Mouse (Mus musculus) intestine, embryonic 16.5 days (tissue): ENCODE data around the gene Prss28. TPM values are rescaled to one million over a fixed set of nuclear protein-coding genes. Genes with fewer than 3 reads are reported as not detected.
A peak's percentile ranks its signal among the peaks of the same experiment; 100 is the strongest.

Experiments
- ATAC-seq: fragments of 200-750 bp; cut with Nextera tagmentation; 2 replicates; pipeline ENCODE4 v1.8.0; 2017; ENCODE audit warnings: moderate TSS enrichment, moderate library complexity
- H3K27ac ChIP-seq: fragments of 300-500 bp; sonication (generic); 2 replicates; pipeline ENCODE4 v1.5.1; 2014; ENCODE audit warnings: mild to moderate bottlenecking, low read length
- H3K27me3 ChIP-seq: fragments of 300-500 bp; sonication (generic); replicated peaks from 2 replicates; pipeline ENCODE4 v1.6.1; 2014; ENCODE audit warnings: low read length, control low read depth, mixed read lengths; ENCODE audit not compliant: control insufficient read depth, insufficient read depth
- H3K36me3 ChIP-seq: fragments of 300-500 bp; sonication (generic); 2 replicates; pipeline ENCODE4 v1.6.1; 2014; ENCODE audit warnings: low read length, control low read depth; ENCODE audit not compliant: control insufficient read depth, insufficient read depth
- H3K4me1 ChIP-seq: fragments of 300-500 bp; sonication (generic); 2 replicates; pipeline ENCODE4 v1.6.1; 2014; ENCODE audit warnings: low read length, control low read depth, mixed read lengths; ENCODE audit not compliant: control insufficient read depth, insufficient read depth
- H3K4me2 ChIP-seq: fragments of 300-500 bp; sonication (generic); 2 replicates; pipeline ENCODE4 v1.6.1; 2014; ENCODE audit warnings: low read depth, low read length, control low read depth
- H3K4me3 ChIP-seq: fragments of 300-500 bp; sonication (generic); 2 replicates; pipeline ENCODE4 v1.5.1; 2014; ENCODE audit warnings: mild to moderate bottlenecking, low read length
- H3K9ac ChIP-seq: fragments of 300-500 bp; sonication (generic); 2 replicates; pipeline ENCODE4 v1.6.1; 2014; ENCODE audit warnings: low read depth, low read length
- H3K9me3 ChIP-seq: fragments of 300-500 bp; sonication (generic); 2 replicates; pipeline ENCODE4 v1.6.1; 2016; ENCODE audit warnings: low read length, control low read depth; ENCODE audit not compliant: control insufficient read depth
- WGBS: fragments of 180-500 bp; shearing (Covaris S2); extraction: QIAGEN DNeasy Blood & Tissue Kit; methylation state at CpG from one replicate; pipeline ENCODE4 v1.1.7; 2014; 5-methylcytosine and 5-hydroxymethylcytosine counted together
- polyA plus RNA-seq: library from polyadenylated mRNA; unstranded; fragments of >200 nt; fragmentation: Nextera tagmentation; extraction: Ambion mirVana; gene quantifications from 2 replicates; pipeline ENCODE4 v1.2.1, GENCODE M21; 2015

Gene Prss28
- polyA plus RNA-seq, result not detected in 2 replicates

DNA sequence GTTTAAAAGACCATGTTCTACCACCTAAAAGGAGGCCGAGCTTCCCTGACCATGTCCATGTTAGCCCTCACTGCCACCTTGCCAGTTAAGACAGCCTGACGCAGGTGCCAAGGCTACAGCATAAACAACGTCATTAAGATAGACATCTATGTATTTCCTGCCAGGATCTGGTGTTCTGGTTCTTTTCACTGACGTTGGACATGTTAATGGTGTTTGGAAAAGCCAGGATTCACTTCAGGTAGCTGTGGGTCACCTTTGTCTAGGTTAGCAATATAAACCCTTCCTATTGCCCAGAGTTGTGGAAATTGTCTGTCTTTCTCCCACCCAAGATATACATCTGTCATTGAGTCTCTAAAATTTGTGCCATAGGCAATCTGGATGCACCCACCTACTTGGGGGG, at the start of gene Prss28:
TSS of gene Prss28 (plus strand) at position 301 of the 400 bp plus-strand sequence.
- no peak for ATAC-seq
- Histone ChIP-seq H3K9ac (no peak within 1 kb of the TSS), H3K36me3 (no peaks in the 10 kb centered on the region), H3K9me3 (no peaks in the 10 kb centered on the region), H3K4me2 (no peak within 1 kb of the TSS), H3K4me1 (no peaks in the 10 kb centered on the region), H3K27ac (no peak within 1 kb of the TSS), H3K27me3 (no peaks in the 10 kb centered on the region), H3K4me3 (no peak within 1 kb of the TSS)
- 47% methylated on average over 4 of the region's 4 CpGs for WGBS

DNA sequence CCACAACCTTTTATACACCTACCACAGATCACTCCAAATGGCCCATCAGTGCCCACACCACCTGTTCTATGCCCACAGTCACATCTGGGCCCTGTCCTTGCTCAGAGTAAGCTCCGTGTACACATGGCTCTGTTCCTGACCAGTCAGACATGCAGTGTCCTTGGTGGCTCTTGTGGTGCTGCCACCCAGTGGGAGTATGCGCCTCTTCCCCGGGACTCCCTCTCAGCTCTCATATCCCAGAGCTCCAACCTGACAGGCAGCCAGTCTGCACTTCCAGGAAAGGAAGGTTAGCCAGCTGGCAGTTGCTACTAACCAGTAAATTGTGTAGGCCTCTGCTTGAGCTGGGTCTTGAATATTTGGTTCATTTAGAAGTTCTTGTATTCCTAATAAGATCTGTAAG, 44.0 kb upstream of the Prss28 start:
- no peak overlapping the region for H3K27ac ChIP-seq
- 55% methylated on average over 3 of the region's 3 CpGs for WGBS
- peaks cover 48% of the 10 kb centered on the region for H3K36me3 ChIP-seq
- H3K27me3 ChIP-seq, result no peaks in the 10 kb centered on the region
- no peak overlapping the region for H3K9ac ChIP-seq
- no peak overlapping the region for H3K4me2 ChIP-seq
- H3K4me3 ChIP-seq, result no peak overlapping the region
- no peaks in the 10 kb centered on the region for H3K9me3 ChIP-seq
- ATAC-seq, result no peak
- H3K4me1 ChIP-seq, result no peaks in the 10 kb centered on the region

DNA sequence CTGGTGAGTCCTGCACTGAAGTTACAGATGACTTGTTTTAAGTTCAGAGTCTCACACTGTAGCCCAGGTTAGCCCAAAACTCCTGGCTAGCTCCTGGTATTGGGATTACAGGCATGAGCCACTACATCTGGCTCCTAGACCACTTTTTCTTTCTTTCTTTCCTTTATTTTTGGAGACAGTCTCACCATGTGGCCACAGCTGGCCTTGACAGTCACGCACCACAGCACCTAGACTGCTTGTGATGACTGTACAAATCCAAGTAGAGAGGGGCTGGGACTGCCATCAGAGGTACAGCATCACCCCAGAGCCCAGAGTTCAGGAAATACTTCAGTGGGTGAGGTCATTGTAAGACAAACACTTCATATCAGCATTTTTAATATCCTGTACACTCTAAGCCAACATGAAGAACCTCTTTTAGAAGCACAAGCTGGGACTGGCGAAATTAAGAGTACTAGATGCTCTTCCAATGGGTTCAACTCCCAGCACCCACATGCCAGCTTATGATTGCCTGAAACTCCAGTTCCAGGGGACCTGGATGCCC, 37.6 kb upstream of the Prss28 start:
- Histone ChIP-seq H3K9me3 (no peaks in the 10 kb centered on the region), H3K4me1 (peaks cover 20% of the 10 kb centered on the region), H3K9ac (no peak overlapping the region), H3K4me2 (peak overlapping the region; percentile 97; the same call in 1 of the 2 replicates), H3K27ac (no peak overlapping the region), H3K36me3 (peaks cover 22% of the 10 kb centered on the region), H3K27me3 (no peaks in the 10 kb centered on the region), H3K4me3 (no peak overlapping the region)
- no peak for ATAC-seq
- WGBS, result 73% methylated on average over 2 of the region's 2 CpGs

DNA sequence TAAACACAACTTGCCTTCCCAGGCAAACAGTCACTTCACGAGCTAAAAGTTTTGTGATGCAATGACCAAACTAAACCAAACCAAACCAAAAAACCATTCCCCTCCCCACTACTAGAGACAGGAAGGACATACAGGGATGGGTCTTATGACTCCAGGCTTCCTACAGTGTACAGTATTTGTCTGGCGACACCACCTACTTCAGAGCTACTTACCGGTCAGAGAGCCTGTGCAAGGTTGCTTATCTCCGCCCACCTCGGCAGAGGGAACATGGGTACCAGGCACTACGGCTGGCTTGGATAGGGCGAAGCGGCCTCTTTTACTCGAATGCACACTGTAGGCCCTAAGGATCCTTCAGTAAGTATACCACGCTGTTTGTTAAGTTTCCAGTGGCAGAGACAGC, 36.1 kb upstream of the Prss28 start:
- peak; percentile 16; the same call in 1 of the 2 replicates for ATAC-seq

DNA sequence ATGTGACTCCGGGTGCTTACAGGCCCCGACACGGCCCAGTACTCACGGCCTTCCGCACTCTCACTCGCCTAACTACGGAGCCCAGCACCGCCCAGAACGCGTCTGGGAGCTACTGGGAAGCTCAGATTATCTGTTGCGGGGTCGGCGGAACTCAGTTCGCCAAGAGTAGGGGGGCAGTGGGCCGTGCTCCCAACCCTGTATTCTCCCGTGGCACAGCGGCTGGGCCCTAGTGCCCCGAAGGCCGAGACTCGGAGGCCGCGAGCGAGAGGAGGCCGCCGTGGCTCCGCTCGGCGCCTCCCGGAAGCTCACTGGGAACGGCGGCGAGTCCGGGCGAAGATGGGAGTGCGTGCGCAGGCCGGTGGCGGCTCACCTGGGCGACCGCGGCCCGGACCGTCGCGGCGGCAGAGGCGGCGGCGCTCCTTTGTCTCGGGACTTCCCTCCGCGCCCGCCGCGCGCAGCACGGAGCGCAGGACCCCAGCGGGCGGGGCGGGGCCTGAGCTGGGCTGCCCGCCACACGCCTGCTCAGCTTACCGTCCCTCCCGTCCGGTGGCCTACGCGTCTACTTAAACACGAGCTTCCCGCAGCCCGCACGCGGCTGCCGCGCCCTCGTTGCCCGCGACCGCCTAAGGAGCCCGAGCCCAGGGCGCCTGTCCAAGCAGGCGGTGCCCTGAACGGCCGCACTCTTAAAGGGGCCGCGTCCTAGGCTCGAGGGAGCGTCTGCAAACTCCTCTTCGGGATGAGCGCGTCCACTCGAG, 35.3 kb upstream of the Prss28 start:
- Histone ChIP-seq H3K9me3 (no peaks in the 10 kb centered on the region), H3K36me3 (peaks cover 6% of the 10 kb centered on the region), H3K4me2 (peak overlapping the region; percentile 97), H3K27ac (peak overlapping the region; percentile 99), H3K4me1 (peaks cover 20% of the 10 kb centered on the region), H3K27me3 (no peaks in the 10 kb centered on the region), H3K9ac (peak overlapping the region; percentile 100), H3K4me3 (peak overlapping the region; percentile 96)
- peak; percentile 92 for ATAC-seq
- under 1% methylated on average over 91 of the region's 92 CpGs for WGBS

More for the DNA sequence above, 36.1 kb upstream of the Prss28 start:
- Histone ChIP-seq H3K4me1 (peaks cover 20% of the 10 kb centered on the region), H3K9me3 (no peaks in the 10 kb centered on the region), H3K27me3 (no peaks in the 10 kb centered on the region), H3K4me3 (peak overlapping the region; percentile 96), H3K9ac (peak overlapping the region; percentile 100), H3K27ac (peak overlapping the region; percentile 99), H3K36me3 (peaks cover 13% of the 10 kb centered on the region), H3K4me2 (peak overlapping the region; percentile 97)
- 0% methylated on average over 10 of the region's 10 CpGs for WGBS

DNA sequence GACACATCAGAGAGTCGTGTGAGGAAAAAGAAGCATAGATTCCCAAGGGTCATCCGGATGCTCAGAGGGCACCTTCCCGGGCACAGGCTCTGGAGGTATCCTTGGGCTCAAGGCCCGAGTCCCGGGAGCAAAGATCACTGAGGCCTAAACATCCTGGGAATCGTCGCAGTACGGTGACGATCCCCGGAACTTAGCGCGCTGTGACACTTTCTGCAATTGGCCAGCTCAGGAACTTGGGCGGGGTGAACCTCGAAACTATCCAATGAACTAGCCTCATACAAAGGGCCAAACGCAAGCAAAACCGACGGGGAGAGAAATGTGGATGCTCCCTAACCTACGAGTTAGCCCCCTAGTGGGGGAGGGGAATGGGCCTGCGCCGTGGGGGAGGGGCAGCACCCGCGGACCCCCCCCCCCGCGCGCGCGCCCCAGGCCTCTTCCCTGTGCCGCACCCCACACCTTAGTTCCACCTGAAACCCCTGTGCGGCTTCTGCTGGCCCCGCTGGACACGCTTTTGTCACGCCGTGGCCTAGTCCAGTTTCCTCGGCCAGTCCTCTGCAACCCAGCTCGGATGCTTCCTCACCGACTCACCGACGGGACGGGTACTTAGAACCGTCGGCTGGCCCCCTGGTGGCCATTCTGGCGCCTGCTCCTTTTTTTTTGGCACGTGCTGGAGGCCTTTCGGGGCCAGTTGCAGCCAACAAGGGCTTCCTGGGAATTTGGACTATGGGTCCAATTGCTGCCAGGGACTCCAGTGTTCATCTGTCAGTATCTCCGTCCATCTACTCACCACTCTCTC, 34.5 kb upstream of the Prss28 start:
- H3K4me2 ChIP-seq, result peak overlapping the region; percentile 50

DNA sequence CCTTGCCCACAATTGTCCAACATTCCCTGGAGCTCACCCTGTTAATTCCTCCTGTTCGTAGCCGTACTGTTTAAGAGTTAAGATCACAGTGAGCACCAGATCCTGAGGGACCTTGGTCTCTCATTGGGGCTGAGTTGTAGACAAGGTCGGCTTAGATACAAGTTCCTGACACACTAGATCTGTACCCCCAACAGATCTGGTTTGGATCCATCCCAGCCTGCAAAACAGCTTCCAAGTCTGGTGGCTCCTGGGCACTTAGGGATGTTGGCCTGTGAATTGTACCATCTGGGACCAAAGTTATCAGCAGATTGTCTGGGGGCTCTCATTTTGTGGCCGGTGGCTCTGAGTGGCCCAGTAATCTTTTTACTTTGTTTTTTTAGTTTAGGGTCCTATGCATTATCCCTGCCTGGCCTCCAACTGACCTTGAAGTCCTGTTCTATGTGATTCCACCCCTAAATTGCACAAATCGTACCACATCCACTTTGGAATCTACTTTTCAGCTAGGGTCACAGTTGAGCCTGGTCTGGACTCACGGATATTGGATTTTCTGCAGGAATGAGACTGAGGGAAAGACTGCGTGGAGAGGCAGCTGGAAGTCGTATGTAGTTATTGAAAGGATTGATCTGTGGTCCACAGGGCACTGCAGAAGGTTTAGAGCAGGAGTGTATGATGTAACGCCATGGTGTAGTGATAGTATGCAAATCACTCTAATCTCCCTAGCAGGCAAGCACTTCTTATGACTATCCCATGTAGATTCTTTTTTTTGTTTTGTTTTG, 33.7 kb upstream of the Prss28 start, which contains the start of gene Ube2i:
TSS of gene Ube2i (minus strand) at position 52 of the 776 bp plus-strand sequence.
- Histone ChIP-seq H3K4me1 (peaks cover 20% of the 10 kb centered on the region), H3K36me3 (no peaks in the 10 kb centered on the region), H3K4me2 (peak within 1 kb of the TSS; percentile 50), H3K27ac (peak within 1 kb of the TSS; percentile 99), H3K27me3 (no peaks in the 10 kb centered on the region), H3K9me3 (no peaks in the 10 kb centered on the region), H3K9ac (peak within 1 kb of the TSS; percentile 100), H3K4me3 (peak within 1 kb of the TSS; percentile 96)
- WGBS, result 75% methylated on average over 9 of the region's 9 CpGs
- no peak for ATAC-seq

More for the DNA sequence above, 34.5 kb upstream of the Prss28 start:
- Histone ChIP-seq H3K27me3 (no peaks in the 10 kb centered on the region), H3K27ac (peak overlapping the region; percentile 99), H3K9ac (peak overlapping the region; percentile 100), H3K36me3 (no peaks in the 10 kb centered on the region), H3K4me1 (peaks cover 20% of the 10 kb centered on the region), H3K9me3 (no peaks in the 10 kb centered on the region), H3K4me3 (peak overlapping the region; percentile 96)
- 1% methylated on average over 40 of the region's 45 CpGs for WGBS
- peak; percentile 87 for ATAC-seq

DNA sequence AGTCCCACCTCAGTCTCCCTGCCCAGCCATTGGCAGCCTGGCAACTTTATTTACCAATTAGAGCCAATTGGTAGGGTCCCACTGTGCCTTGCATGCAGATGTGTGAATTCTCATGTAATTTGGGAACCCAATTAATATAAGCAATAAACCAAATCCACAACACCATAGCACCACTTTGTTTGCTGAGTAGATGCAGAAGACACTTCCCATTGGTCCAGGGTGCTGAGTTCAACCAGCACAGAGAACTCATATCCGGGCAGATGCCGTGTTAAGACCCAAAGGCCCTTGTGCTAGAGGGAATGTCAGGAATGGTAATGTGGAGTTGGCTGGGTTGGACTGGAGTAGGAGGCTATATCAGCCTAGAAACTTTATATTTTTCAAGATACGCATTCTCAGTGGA, 32.6 kb upstream of the Prss28 start:
- no peaks in the 10 kb centered on the region for H3K36me3 ChIP-seq
- no peaks in the 10 kb centered on the region for H3K9me3 ChIP-seq
- H3K27me3 ChIP-seq, result no peaks in the 10 kb centered on the region
- H3K27ac ChIP-seq, result no peak overlapping the region
- no peak overlapping the region for H3K4me3 ChIP-seq
- no peak for ATAC-seq
- 94% methylated on average over 3 of the region's 3 CpGs for WGBS
- H3K9ac ChIP-seq, result no peak overlapping the region
- H3K4me1 ChIP-seq, result peaks cover 14% of the 10 kb centered on the region
- H3K4me2 ChIP-seq, result no peak overlapping the region
